Mouse (Mus musculus) small intestine, adult 2 months (tissue): ENCODE data around the gene Shisa9. TPM values are rescaled to one million over a fixed set of nuclear protein-coding genes. Genes with fewer than 3 reads are reported as not detected.

Experiments
- H3K27ac ChIP-seq: fragments of 200-500 bp; 2 replicates; pipeline ENCODE4 v1.5.1; 2012; ENCODE audit warnings: low read depth, low read length, control low read depth, inconsistent platforms; ENCODE audit not compliant: insufficient read depth
- H3K27me3 ChIP-seq: fragments of 200-500 bp; 2 replicates; pipeline ENCODE4 v1.6.1; 2012; ENCODE audit warnings: mild to moderate bottlenecking, moderate library complexity, low read length, inconsistent platforms; ENCODE audit not compliant: control insufficient read depth, insufficient read depth
- H3K36me3 ChIP-seq: fragments of 200-500 bp; 2 replicates; pipeline ENCODE4 v1.6.1; 2012; ENCODE audit warnings: mild to moderate bottlenecking, low read length, control low read depth, inconsistent platforms; ENCODE audit not compliant: control insufficient read depth, insufficient read depth
- H3K4me1 ChIP-seq: fragments of 200-500 bp; 2 replicates; pipeline ENCODE4 v1.6.1; 2012; ENCODE audit warnings: low read length, inconsistent platforms, mixed read lengths; ENCODE audit not compliant: control insufficient read depth, insufficient read depth, insufficient read length
- H3K4me3 ChIP-seq: fragments of 200-500 bp; 2 replicates; pipeline ENCODE4 v1.5.1; 2012; ENCODE audit warnings: low read depth, mild to moderate bottlenecking, control low read depth, inconsistent platforms, low read length, moderate library complexity
- CTCF ChIP-seq: fragments of 200-500 bp; IDR thresholded peaks from 2 replicates; pipeline ENCODE4 v1.5.1; 2012; ENCODE audit warnings: low read depth, mild to moderate bottlenecking, control low read depth, inconsistent platforms, low read length, moderate library complexity, mixed read lengths; ENCODE audit not compliant: insufficient replicate concordance, insufficient read length; ENCODE audit errors: extremely low read depth
- POLR2A ChIP-seq: fragments of 200-500 bp; IDR thresholded peaks from 2 replicates; pipeline ENCODE4 v1.6.1; 2012; ENCODE audit warnings: low read depth, mild to moderate bottlenecking, control low read depth, inconsistent platforms, low read length, moderate library complexity
- WGBS: fragments of 180-500 bp; shearing (Covaris S2); methylation state at CpG from one replicate; pipeline ENCODE4 v1.1.7; 2018; 5-methylcytosine and 5-hydroxymethylcytosine counted together
- polyA plus RNA-seq: library from polyadenylated mRNA; depleted of rRNA; stranded (reverse); fragments of >200 nt; gene quantifications from 2 replicates; pipeline ENCODE4 v1.2.3, GENCODE M21; 2012

Shisa9 gene
- polyA plus RNA-seq, 1 experiment = 0.03 TPM

- Histone ChIP-seq H3K4me3 (no peak overlapping the region), H3K27ac (no peak overlapping the region), H3K27me3 (no peaks in the 10 kb centered on the region), H3K4me1 (no peaks in the 10 kb centered on the region), H3K36me3 (no peaks in the 10 kb centered on the region)
- no peak for TF ChIP-seq POLR2A
- TF ChIP-seq CTCF = no peak
- WGBS = 79% methylated on average over 2 of the region's 2 CpGs
Observed at GRCm38 (mm10) chr16:12209819-12210218, 225.9 kb downstream of the Shisa9 start.

- no peak overlapping the region for H3K27ac ChIP-seq
- no peaks in the 10 kb centered on the region for H3K27me3 ChIP-seq
- no peaks in the 10 kb centered on the region for H3K4me1 ChIP-seq
- no peaks in the 10 kb centered on the region for H3K36me3 ChIP-seq
- 61% methylated on average over 2 of the region's 2 CpGs for WGBS
- H3K4me3 ChIP-seq = no peak overlapping the region
- no peak for TF ChIP-seq CTCF
- TF ChIP-seq POLR2A = no peak
Observed at GRCm38 (mm10) chr16:12214018-12214417, 230.1 kb downstream of the Shisa9 start.

- Histone ChIP-seq H3K27ac (no peak overlapping the region), H3K4me1 (no peaks in the 10 kb centered on the region), H3K36me3 (no peaks in the 10 kb centered on the region), H3K4me3 (no peak overlapping the region), H3K27me3 (no peaks in the 10 kb centered on the region)
- WGBS = 68% methylated on average over 13 of the region's 13 CpGs
- TF ChIP-seq CTCF = no peak
- no peak for TF ChIP-seq POLR2A
Observed at GRCm38 (mm10) chr16:12217289-12218150, 233.6 kb downstream of the Shisa9 start.

DNA sequence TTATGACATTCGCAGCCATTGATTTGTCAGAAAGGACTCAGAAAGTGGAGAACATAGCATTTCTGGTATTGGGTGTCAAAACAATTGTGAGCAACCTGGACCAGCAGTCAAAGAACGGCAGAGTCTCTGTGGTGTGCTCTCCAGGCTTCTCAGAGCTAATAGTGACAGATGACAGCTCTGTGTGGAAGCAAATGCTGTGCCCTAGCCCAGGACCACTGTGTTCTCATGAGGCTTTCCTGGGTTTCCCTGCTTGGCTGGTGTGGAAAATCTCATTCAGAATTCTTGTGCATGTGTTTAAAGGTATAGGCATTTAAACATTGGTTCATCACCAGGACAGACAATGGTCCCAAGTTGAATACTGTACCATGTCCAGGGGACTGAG lies 234.2 kb downstream of the Shisa9 start:
- Histone ChIP-seq H3K4me1 (no peaks in the 10 kb centered on the region), H3K4me3 (no peak overlapping the region), H3K36me3 (no peaks in the 10 kb centered on the region), H3K27ac (no peak overlapping the region), H3K27me3 (no peaks in the 10 kb centered on the region)
- TF ChIP-seq CTCF = no peak
- TF ChIP-seq POLR2A = no peak
- 77% methylated on average over 2 of the region's 2 CpGs for WGBS

DNA sequence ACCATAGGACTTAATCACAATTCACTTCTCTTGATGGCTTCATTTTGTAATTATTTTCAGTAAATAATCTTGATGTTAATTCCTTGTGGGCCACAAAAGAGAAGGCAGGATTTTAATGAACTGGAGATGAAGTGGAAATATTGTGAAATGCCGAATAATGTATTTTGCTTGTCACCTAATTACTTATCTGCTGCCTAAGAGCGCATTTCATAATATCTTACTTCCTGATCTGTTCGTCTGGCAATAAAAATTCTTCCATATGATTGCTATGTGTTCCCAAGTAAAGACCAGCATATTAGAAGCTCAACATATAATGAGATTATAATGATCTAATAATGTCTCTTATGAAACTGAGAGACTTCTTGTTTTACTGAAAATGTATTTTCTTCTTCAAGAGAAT lies 235.9 kb downstream of the Shisa9 start:
- TF ChIP-seq POLR2A (no peak), CTCF (no peak)
- H3K36me3 ChIP-seq = no peaks in the 10 kb centered on the region
- H3K27ac ChIP-seq = no peak overlapping the region
- 48% methylated on average over 3 of the region's 3 CpGs for WGBS
- no peak overlapping the region for H3K4me3 ChIP-seq
- no peaks in the 10 kb centered on the region for H3K4me1 ChIP-seq
- H3K27me3 ChIP-seq = no peaks in the 10 kb centered on the region

- H3K4me1 ChIP-seq = no peaks in the 10 kb centered on the region
- H3K27ac ChIP-seq = no peak overlapping the region
- no peak overlapping the region for H3K4me3 ChIP-seq
- TF ChIP-seq POLR2A (no peak), CTCF (no peak)
- no peaks in the 10 kb centered on the region for H3K27me3 ChIP-seq
- WGBS = 63% methylated on average over 2 of the region's 2 CpGs
- no peaks in the 10 kb centered on the region for H3K36me3 ChIP-seq
Observed at GRCm38 (mm10) chr16:12223537-12223936, 239.6 kb downstream of the Shisa9 start.

DNA sequence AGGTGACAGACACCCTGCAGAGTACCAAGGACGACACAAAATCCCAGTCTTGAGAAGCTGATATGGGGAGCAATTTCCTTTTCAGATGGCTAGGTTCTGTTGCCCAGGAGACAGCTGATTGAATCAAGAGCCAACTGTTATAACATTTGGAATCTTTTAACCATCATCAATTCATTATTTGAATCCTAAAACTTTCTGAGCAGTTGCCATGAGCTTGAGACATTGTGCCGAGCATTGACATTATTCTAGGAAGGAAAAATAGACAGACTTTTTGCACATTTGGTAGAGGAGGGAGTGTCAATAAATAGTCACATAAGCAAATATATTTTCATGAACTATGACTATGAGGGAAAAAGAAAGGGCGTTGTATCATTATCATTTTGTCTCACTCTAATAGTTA lies 243.0 kb downstream of the Shisa9 start:
- WGBS = 66% methylated on average over 3 of the region's 3 CpGs
- no peaks in the 10 kb centered on the region for H3K36me3 ChIP-seq
- TF ChIP-seq POLR2A = no peak
- TF ChIP-seq CTCF = no peak
- no peak overlapping the region for H3K4me3 ChIP-seq
- no peak overlapping the region for H3K27ac ChIP-seq
- no peaks in the 10 kb centered on the region for H3K27me3 ChIP-seq
- H3K4me1 ChIP-seq = no peaks in the 10 kb centered on the region
